Mouse (Mus musculus): ENCODE measurements around the gene Ablim2.

DNA sequence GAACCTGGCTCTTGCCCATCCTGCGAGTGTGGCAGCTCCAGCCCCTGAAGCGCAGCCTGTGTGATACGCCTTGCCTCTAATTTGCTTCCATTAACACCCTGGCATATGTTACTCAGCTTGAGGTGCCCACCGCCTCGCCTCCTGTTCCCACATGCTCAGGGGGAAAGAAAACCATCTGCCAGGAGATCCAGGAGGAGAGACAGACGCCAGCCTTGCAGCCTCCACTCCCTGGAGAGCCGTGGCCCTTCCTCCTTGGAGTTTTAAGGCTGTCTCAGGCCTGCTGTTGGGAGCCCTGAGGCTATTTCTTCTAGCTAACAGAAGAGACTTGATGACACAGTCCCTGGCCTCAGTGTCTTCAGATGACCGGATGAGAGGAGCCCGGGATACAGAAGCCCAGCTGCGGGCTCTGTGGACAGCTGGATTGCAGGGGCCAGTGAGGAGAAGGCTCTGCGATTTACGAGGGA is 167.5 kb downstream of the Ablim2 start:
- no peak for TF ChIP-seq CTCF (IDR thresholded peaks at IDR 0.05; ENCODE audit: borderline replicate concordance, control insufficient read depth, extremely low read depth, insufficient read depth, low read length, poor library complexity)
- no peak for TF ChIP-seq POLR2A (IDR thresholded peaks at IDR 0.05; ENCODE audit: control insufficient read depth, extremely low read depth, insufficient read depth, low read length, poor library complexity)
